Mouse (Mus musculus) embryonic facial prominence, embryonic 15.5 days (tissue): ENCODE measurements around the gene Pgc. TPM values are rescaled to one million over a fixed set of nuclear protein-coding genes. Genes with fewer than 3 reads are reported as not detected.

Experiments used
- ATAC-seq: fragments of 200-750 bp; cut with Nextera tagmentation; 2 replicates; pipeline ENCODE4 v1.8.0; 2017; ENCODE audit warnings: low read depth, moderate TSS enrichment; ENCODE audit not compliant: insufficient number of reproducible peaks, low FRiP score, low TSS enrichment
- H3K27ac ChIP-seq: fragments of 300-500 bp; sonication (generic); replicated peaks from 2 replicates; pipeline ENCODE4 v1.5.1; 2015; ENCODE audit warnings: mild to moderate bottlenecking, inconsistent platforms
- H3K27me3 ChIP-seq: fragments of 300-500 bp; sonication (generic); 2 replicates; pipeline ENCODE4 v1.6.1; 2015; ENCODE audit warnings: inconsistent platforms
- H3K36me3 ChIP-seq: fragments of 300-500 bp; sonication (generic); 2 replicates; pipeline ENCODE4 v1.6.1; 2015; ENCODE audit warnings: mild to moderate bottlenecking, inconsistent platforms
- H3K4me1 ChIP-seq: fragments of 300-500 bp; sonication (generic); 2 replicates; pipeline ENCODE4 v1.6.1; 2015; ENCODE audit warnings: inconsistent platforms
- H3K4me2 ChIP-seq: fragments of 300-500 bp; sonication (generic); replicated peaks from 2 replicates; pipeline ENCODE4 v1.6.1; 2015; ENCODE audit warnings: mild to moderate bottlenecking, inconsistent platforms
- H3K4me3 ChIP-seq: fragments of 300-500 bp; sonication (generic); replicated peaks from 2 replicates; pipeline ENCODE4 v1.5.1; 2015; ENCODE audit warnings: mild to moderate bottlenecking, inconsistent platforms
- H3K9ac ChIP-seq: fragments of 300-500 bp; sonication (generic); 2 replicates; pipeline ENCODE4 v1.6.1; 2015; ENCODE audit warnings: inconsistent platforms
- H3K9me3 ChIP-seq: fragments of 300-500 bp; sonication (generic); replicated peaks from 2 replicates; pipeline ENCODE4 v1.6.1; 2016; ENCODE audit warnings: inconsistent platforms
- WGBS: fragments of 180-500 bp; shearing (Covaris S2); methylation state at CpG from one replicate; pipeline ENCODE4 v1.1.7; 2015; 5-methylcytosine and 5-hydroxymethylcytosine counted together
- polyA plus RNA-seq: library from polyadenylated mRNA; unstranded; fragments of >200 nt; fragmentation: Nextera tagmentation; extraction: Ambion mirVana; gene quantifications from 2 replicates; pipeline ENCODE4 v1.2.1, GENCODE M21; 2015

Gene Pgc
- polyA plus RNA-seq, 1 experiment from 2014 or later, result 0.12 TPM

GRCm38 (mm10) chr17:47694503-47695336 is 31.9 kb upstream of the Pgc start, which contains the start of gene Prickle4:
Gene Prickle4, minus strand, starts transcription at chr17:47694736.
- H3K9ac ChIP-seq, result peak within 1 kb of the TSS; percentile 78
- no peaks in the 10 kb centered on the region for H3K9me3 ChIP-seq
- no peaks in the 10 kb centered on the region for H3K27me3 ChIP-seq
- under 1% methylated on average over 81 of the region's 82 CpGs for WGBS
- peaks cover 16% of the 10 kb centered on the region for H3K4me1 ChIP-seq
- peak within 1 kb of the TSS; percentile 89 for H3K4me2 ChIP-seq
- H3K27ac ChIP-seq, result peak within 1 kb of the TSS; percentile 45
- peaks cover 9% of the 10 kb centered on the region; the same call in 1 of the 2 replicates for H3K36me3 ChIP-seq
- H3K4me3 ChIP-seq, result peak within 1 kb of the TSS; percentile 79
- peak; percentile 94 for ATAC-seq

DNA sequence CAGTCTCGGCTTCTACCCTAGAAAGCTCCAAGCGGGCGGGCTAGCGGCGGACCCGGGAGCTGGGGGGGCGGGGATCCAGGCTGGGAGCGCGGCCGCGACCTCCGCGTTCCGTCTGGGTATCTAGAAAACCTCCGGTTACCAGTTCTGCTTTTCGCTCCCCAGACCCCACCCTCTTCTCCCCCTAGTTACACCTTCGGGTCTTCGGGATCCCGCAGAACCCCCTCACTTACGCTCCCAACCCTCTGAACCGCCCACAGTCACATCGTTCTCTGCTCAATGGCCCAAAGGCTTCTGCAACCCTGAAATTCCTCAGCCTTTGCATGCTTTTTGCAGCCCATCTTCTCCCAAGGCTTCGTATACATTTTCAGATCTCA is 31.3 kb upstream of the Pgc start:
- H3K9ac ChIP-seq, result peak overlapping the region; percentile 78
- no peaks in the 10 kb centered on the region for H3K9me3 ChIP-seq
- no peak for ATAC-seq
- H3K27me3 ChIP-seq, result no peaks in the 10 kb centered on the region
- H3K4me3 ChIP-seq, result peak overlapping the region; percentile 79
- under 1% methylated on average over 16 of the region's 23 CpGs for WGBS
- H3K27ac ChIP-seq, result peak overlapping the region; percentile 45
- H3K4me1 ChIP-seq, result peaks cover 13% of the 10 kb centered on the region
- peaks cover 15% of the 10 kb centered on the region; the same call in 1 of the 2 replicates for H3K36me3 ChIP-seq
- H3K4me2 ChIP-seq, result peak overlapping the region; percentile 89

- WGBS, result 86% methylated on average over 10 of the region's 10 CpGs
Observed at GRCm38 (mm10) chr17:47698156-47698555, 28.5 kb upstream of the Pgc start.

GRCm38 (mm10) chr17:47699055-47699454 is 27.6 kb upstream of the Pgc start:
- no peak for ATAC-seq

More at GRCm38 (mm10) chr17:47698156-47698555, 28.5 kb upstream of the Pgc start:
- Histone ChIP-seq H3K9ac (no peak overlapping the region), H3K4me3 (no peak overlapping the region), H3K4me1 (peaks cover 22% of the 10 kb centered on the region), H3K36me3 (peaks cover 40% of the 10 kb centered on the region), H3K4me2 (no peak overlapping the region), H3K27ac (no peak overlapping the region), H3K9me3 (no peaks in the 10 kb centered on the region), H3K27me3 (no peaks in the 10 kb centered on the region; the same call in 1 of the 2 replicates)
- ATAC-seq, result no peak

DNA sequence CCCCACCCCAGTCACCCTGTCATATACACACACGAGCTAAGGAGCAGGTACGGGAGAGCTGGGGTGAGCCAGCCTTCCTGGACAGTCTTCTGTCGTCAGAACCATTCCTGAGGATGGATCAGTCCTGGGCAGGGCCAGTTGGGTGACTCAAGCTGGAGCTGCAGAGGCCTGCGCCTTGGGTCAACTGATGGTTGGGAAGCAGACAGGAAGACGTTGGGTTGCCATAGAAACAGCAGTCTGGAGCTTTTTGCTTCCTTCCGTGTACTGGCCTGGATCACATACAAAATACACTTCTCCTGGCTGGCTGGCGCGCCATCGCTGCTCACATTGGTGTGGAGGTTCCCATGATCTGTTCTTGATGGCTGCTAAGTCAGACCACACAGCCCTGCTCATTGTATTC is 24.8 kb upstream of the Pgc start:
- H3K36me3 ChIP-seq, result peaks cover 47% of the 10 kb centered on the region
- no peak overlapping the region for H3K9ac ChIP-seq
- H3K4me2 ChIP-seq, result no peak overlapping the region
- no peaks in the 10 kb centered on the region; the same call in 1 of the 2 replicates for H3K27me3 ChIP-seq
- H3K27ac ChIP-seq, result no peak overlapping the region
- 74% methylated on average over 9 of the region's 9 CpGs for WGBS
- H3K4me1 ChIP-seq, result peaks cover 12% of the 10 kb centered on the region
- no peaks in the 10 kb centered on the region for H3K9me3 ChIP-seq
- H3K4me3 ChIP-seq, result no peak overlapping the region
- ATAC-seq, result no peak

More at GRCm38 (mm10) chr17:47699055-47699454, 27.6 kb upstream of the Pgc start:
- H3K9me3 ChIP-seq, result no peaks in the 10 kb centered on the region
- H3K4me3 ChIP-seq, result no peak overlapping the region
- peaks cover 23% of the 10 kb centered on the region for H3K4me1 ChIP-seq
- 68% methylated on average over 2 of the region's 2 CpGs for WGBS
- no peaks in the 10 kb centered on the region; the same call in 1 of the 2 replicates for H3K27me3 ChIP-seq
- H3K27ac ChIP-seq, result no peak overlapping the region
- no peak overlapping the region for H3K4me2 ChIP-seq
- no peak overlapping the region for H3K9ac ChIP-seq
- peaks cover 47% of the 10 kb centered on the region for H3K36me3 ChIP-seq

DNA sequence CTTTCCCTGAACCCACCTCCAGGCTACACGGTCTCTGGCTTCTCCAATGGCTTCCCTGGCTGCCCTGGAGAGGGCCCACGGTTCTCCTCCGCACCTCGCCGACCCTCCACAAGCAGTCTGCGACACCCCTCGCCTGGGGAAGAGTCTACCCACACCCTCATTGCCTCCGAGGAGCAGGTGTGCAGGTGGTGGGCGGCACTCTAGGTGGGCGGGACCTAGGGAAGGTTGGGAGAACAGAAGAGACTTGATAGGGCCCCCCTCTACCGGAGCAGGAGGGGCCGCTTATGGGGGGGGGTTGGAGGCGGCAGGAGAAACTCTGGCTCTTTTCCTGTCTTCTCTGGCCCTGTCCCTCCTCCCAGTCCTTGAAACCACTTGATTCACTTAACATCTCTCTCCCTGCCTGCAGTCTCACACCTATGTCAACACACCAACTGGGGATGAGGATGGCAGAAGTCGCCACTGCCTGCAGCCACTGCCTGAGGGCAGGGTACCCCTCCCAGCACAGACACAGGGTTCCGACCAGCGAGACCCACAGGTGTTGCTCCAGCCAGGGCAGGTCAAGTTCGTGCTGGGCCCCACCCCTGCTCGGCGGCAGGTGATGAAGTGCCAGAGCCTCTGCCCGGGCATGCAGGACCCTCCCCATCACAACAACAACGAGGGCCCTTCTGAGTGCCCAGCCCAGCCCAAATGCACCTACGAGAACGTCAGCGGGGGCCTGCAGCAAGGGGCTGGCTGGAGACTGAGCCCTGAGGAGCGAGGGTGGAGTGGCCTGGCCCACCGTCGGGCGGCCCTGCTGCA is 23.9 kb upstream of the Pgc start:
- H3K27ac ChIP-seq, result no peak overlapping the region
- no peaks in the 10 kb centered on the region for H3K9me3 ChIP-seq
- no peak overlapping the region for H3K9ac ChIP-seq
- H3K4me1 ChIP-seq, result peaks cover 12% of the 10 kb centered on the region
- no peak for ATAC-seq
- 0 out of 2 replicates have a peak overlapping the region, but pooled peaks have one; percentile 6 for H3K4me2 ChIP-seq
- no peak overlapping the region for H3K4me3 ChIP-seq
- 39% methylated on average over 28 of the region's 28 CpGs for WGBS
- no peaks in the 10 kb centered on the region; the same call in 1 of the 2 replicates for H3K27me3 ChIP-seq
- H3K36me3 ChIP-seq, result peaks cover 47% of the 10 kb centered on the region

DNA sequence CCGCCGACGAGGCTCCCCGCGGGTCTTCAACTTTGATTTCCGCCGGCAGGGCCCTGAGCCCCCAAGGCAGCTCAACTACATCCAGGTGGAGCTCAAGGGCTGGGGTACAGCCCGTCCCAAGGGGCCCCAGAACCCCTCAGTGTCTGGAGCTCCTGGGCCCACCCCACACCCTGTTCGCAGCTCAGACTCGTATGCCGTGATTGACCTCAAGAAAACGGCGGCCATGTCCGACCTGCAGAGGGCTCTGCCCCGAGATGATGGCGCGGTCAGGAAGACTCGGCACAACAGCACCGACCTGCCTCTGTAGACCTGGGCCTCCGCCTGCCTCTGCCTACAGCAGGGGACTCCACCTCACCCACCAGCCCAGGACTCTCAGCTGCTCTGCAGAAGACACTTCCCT is 23.1 kb upstream of the Pgc start:
- Histone ChIP-seq H3K4me3 (no peak overlapping the region), H3K9me3 (no peaks in the 10 kb centered on the region), H3K27me3 (no peaks in the 10 kb centered on the region; the same call in 1 of the 2 replicates), H3K27ac (no peak overlapping the region), H3K9ac (no peak overlapping the region), H3K4me2 (0 out of 2 replicates have a peak overlapping the region, but pooled peaks have one; percentile 6), H3K36me3 (peaks cover 47% of the 10 kb centered on the region), H3K4me1 (peaks cover 12% of the 10 kb centered on the region)
- ATAC-seq, result no peak
- WGBS, result 31% methylated on average over 20 of the region's 20 CpGs

GRCm38 (mm10) chr17:47704692-47705091 is 21.9 kb upstream of the Pgc start:
- H3K4me3 ChIP-seq, result no peak overlapping the region
- no peak for ATAC-seq
- no peak overlapping the region for H3K27ac ChIP-seq
- no peaks in the 10 kb centered on the region; the same call in 1 of the 2 replicates for H3K27me3 ChIP-seq
- H3K9me3 ChIP-seq, result no peaks in the 10 kb centered on the region
- no peak overlapping the region for H3K9ac ChIP-seq
- H3K4me2 ChIP-seq, result no peak overlapping the region
- WGBS, result 84% methylated on average over 4 of the region's 4 CpGs
- peaks cover 38% of the 10 kb centered on the region for H3K36me3 ChIP-seq
- H3K4me1 ChIP-seq, result peaks cover 12% of the 10 kb centered on the region

- no peak overlapping the region for H3K27ac ChIP-seq
- no peak overlapping the region for H3K4me2 ChIP-seq
- no peak overlapping the region for H3K4me3 ChIP-seq
- peaks cover 12% of the 10 kb centered on the region for H3K4me1 ChIP-seq
- 44% methylated on average over 1 of the region's 1 CpGs for WGBS
- no peak for ATAC-seq
- H3K9ac ChIP-seq, result no peak overlapping the region
- no peaks in the 10 kb centered on the region; the same call in none of the 2 replicates for H3K27me3 ChIP-seq
- H3K9me3 ChIP-seq, result no peaks in the 10 kb centered on the region
- H3K36me3 ChIP-seq, result peaks cover 25% of the 10 kb centered on the region
Observed at GRCm38 (mm10) chr17:47706196-47706595, 20.4 kb upstream of the Pgc start.

DNA sequence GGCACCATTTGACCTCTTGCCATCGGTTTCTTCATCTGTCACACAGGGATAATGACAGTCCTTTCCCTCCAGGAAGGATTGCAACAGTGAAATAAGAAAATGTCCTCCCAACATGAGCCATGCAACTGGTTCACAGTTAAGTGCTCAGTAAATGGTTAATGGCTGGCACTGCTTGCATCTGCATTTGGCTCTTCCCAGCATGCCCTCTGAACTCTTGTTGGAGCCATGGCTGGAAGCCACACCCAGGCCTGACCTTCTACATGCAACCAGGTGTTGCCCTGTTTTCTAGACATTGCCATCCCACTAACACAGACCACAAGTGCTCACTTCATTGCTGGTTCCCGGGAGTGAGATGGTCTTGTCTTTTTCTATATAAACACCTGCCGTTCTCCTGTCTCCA is 18.7 kb upstream of the Pgc start:
- Histone ChIP-seq H3K4me3 (no peak overlapping the region), H3K36me3 (peaks cover 9% of the 10 kb centered on the region), H3K9ac (no peak overlapping the region), H3K9me3 (no peaks in the 10 kb centered on the region), H3K4me1 (peaks cover 5% of the 10 kb centered on the region), H3K27ac (no peak overlapping the region), H3K4me2 (no peak overlapping the region), H3K27me3 (no peaks in the 10 kb centered on the region; the same call in none of the 2 replicates)
- ATAC-seq, result no peak
- 78% methylated on average over 3 of the region's 3 CpGs for WGBS

DNA sequence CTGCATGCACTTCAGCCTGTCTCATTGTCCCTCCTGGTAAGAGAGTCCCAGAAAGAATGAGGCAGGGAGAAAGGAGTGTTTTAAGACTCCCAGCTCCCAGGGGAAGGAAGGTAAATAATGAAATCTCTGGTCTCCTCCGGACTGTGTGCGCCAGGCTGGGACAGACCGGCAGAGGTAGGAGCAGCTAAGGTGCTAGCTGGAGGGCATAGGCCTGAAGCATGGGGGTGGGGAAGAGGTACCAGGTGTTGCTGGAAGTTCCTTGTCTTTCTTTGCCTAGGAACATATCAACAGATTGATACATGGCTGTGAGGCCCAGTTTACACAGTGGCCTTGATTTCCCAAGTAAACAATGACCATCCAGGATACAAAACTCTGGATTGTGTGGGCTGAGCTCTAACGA is 17.7 kb upstream of the Pgc start:
- H3K9ac ChIP-seq, result no peak overlapping the region
- ATAC-seq, result no peak

More for the DNA sequence above, 17.7 kb upstream of the Pgc start:
- no peak overlapping the region for H3K4me2 ChIP-seq
- H3K36me3 ChIP-seq, result no peaks in the 10 kb centered on the region
- H3K9me3 ChIP-seq, result no peaks in the 10 kb centered on the region
- H3K4me3 ChIP-seq, result no peak overlapping the region
- no peaks in the 10 kb centered on the region for H3K4me1 ChIP-seq
- no peak overlapping the region for H3K27ac ChIP-seq
- 63% methylated on average over 4 of the region's 4 CpGs for WGBS
- H3K27me3 ChIP-seq, result no peaks in the 10 kb centered on the region; the same call in 1 of the 2 replicates
